Comparison of ENCODE assay signal across 8 mouse cellular contexts in genomic region chr8:126839712-126840355, GRCm38 (mm10).
DNase-seq lines count a peak whose midpoint lies in the region; ATAC-seq and TF ChIP-seq lines count a peak whose summit lies in the region.

No protein-coding gene starts in this region.

- no peaks in the 10 kb centered on the region for H3K9me3 ChIP-seq in CH12.LX (replicated peaks; ENCODE audit: low read length)
- no peaks in the 10 kb centered on the region for H3K9me3 ChIP-seq in forebrain, embryonic 13.5 days (replicated peaks)
- no peaks in the 10 kb centered on the region for H3K9me3 ChIP-seq in heart, postnatal 0 days (replicated peaks; ENCODE audit: control insufficient read depth, low read length)
- no peaks in the 10 kb centered on the region for H3K9me3 ChIP-seq in liver, embryonic 13.5 days (replicated peaks)

- TF ChIP-seq CTCF in CH12.LX (conservative IDR thresholded peaks at IDR 0.05 in 1 of 2, IDR thresholded peaks at IDR 0.05 in 1 of 2; ENCODE audit: low read depth in 2 of 2, low read length in 2 of 2): peak in 1 of 2 experiments; percentile 28; a peak in 2 of 4 replicates
- TF ChIP-seq CTCF in heart, postnatal 0 days (IDR thresholded peaks at IDR 0.05; ENCODE audit: low read depth): peak; percentile 79

- peak overlapping the region; percentile 35 for H3K4me2 ChIP-seq in CH12.LX (ENCODE audit: insufficient read depth, low read depth, poor library complexity, severe bottlenecking)
- H3K4me2 ChIP-seq in forebrain, embryonic 13.5 days: peak overlapping the region; percentile 36
- peak overlapping the region; percentile 32; the same call in 1 of the 2 replicates for H3K4me2 ChIP-seq in heart, postnatal 0 days (ENCODE audit: low read depth, low read length)
- H3K4me2 ChIP-seq in liver, embryonic 13.5 days: peak overlapping the region; percentile 28; the same call in 1 of the 2 replicates

- no peak overlapping the region; the same call in 1 of the 2 replicates for H3K9ac ChIP-seq in CH12.LX (ENCODE audit: insufficient read depth, low read depth)
- H3K9ac ChIP-seq in forebrain, embryonic 13.5 days: peak overlapping the region; percentile 35; the same call in 1 of the 2 replicates
- no peak overlapping the region for H3K9ac ChIP-seq in heart, postnatal 0 days (replicated peaks; ENCODE audit: low read depth, low read length)
- no peak overlapping the region for H3K9ac ChIP-seq in liver, embryonic 13.5 days

- peak overlapping the region in 1 of 3 experiments; percentile 5 for H3K4me3 ChIP-seq in CH12.LX (replicated peaks in 1 of 3; ENCODE audit: low read depth in 2 of 3, low read length in 2 of 3, poor library complexity in 1 of 3)
- H3K4me3 ChIP-seq in brown adipose tissue, adult 24 weeks (ENCODE audit: insufficient read depth, low read depth, low read length): no peak overlapping the region
- H3K4me3 ChIP-seq in forebrain, embryonic 13.5 days: no peak overlapping the region
- H3K4me3 ChIP-seq in heart, postnatal 0 days (ENCODE audit: low read depth, low read length): no peak overlapping the region
- H3K4me3 ChIP-seq in liver, embryonic 13.5 days (replicated peaks): no peak overlapping the region

- no peak for TF ChIP-seq EP300 in CH12.LX (IDR thresholded peaks at IDR 0.05; ENCODE audit: low read length)
- TF ChIP-seq EP300 in heart, postnatal 0 days (IDR thresholded peaks at IDR 0.05; ENCODE audit: low read depth): peak; percentile 83

- in situ Hi-C loops in CH12.LX (cut with MboI; ENCODE audit: low pct_ligation_motif_present, low pct_unique_long_range_greater_than_20kb, low sequenced_read_pairs): no loop called here

- H3K79me2 ChIP-seq in CH12.LX (replicated peaks; ENCODE audit: control insufficient read depth, extremely low read depth, insufficient read depth, poor library complexity, severe bottlenecking): no peaks in the 10 kb centered on the region

- H3K27ac ChIP-seq in CH12.LX (ENCODE audit: insufficient read depth, low read depth): peak overlapping the region; percentile 69
- peak overlapping the region; percentile 71 for H3K27ac ChIP-seq in brown adipose tissue, adult 24 weeks (replicated peaks; ENCODE audit: low read depth, low read length)
- peak overlapping the region; percentile 84 for H3K27ac ChIP-seq in forebrain, embryonic 13.5 days
- H3K27ac ChIP-seq in heart, postnatal 0 days (ENCODE audit: low read depth): peak overlapping the region; percentile 92
- peak overlapping the region; percentile 73 for H3K27ac ChIP-seq in liver, embryonic 13.5 days

- TF ChIP-seq POLR2A in CH12.LX (IDR thresholded peaks at IDR 0.05; ENCODE audit: low read depth, low read length): no peak

- no peak for DNase-seq in CH12.LX (ENCODE audit: extremely low read depth)
- peak; percentile 97 for DNase-seq in heart, postnatal 0 days (ENCODE audit: low spot score)
- DNase-seq in kidney, postnatal 25 days: peak; percentile 80 to 93
- DNase-seq in liver, embryonic 13.5 days: no peak
- peak; percentile 66 for DNase-seq in neural tube, embryonic 10.5 days (ENCODE audit: extremely low spot score, low spot score)
- peak; percentile 49 for DNase-seq in thymus, postnatal 4 days

- no peaks in the 10 kb centered on the region for H3K27me3 ChIP-seq in CH12.LX (replicated peaks)
- no peaks in the 10 kb centered on the region for H3K27me3 ChIP-seq in forebrain, embryonic 13.5 days
- no peaks in the 10 kb centered on the region for H3K27me3 ChIP-seq in heart, postnatal 0 days (ENCODE audit: control insufficient read depth, insufficient read depth, low read length)
- no peaks in the 10 kb centered on the region for H3K27me3 ChIP-seq in liver, embryonic 13.5 days

- 14% methylated on average over 5 of the region's 5 CpGs for WGBS in forebrain, embryonic 13.5 days
- 16% methylated on average over 5 of the region's 5 CpGs for WGBS in heart, postnatal 0 days
- 24% methylated on average over 5 of the region's 5 CpGs for WGBS in liver, embryonic 13.5 days (ENCODE audit: insufficient replicate concordance)

- ATAC-seq in forebrain, embryonic 13.5 days: peak; percentile 90
- ATAC-seq in heart, postnatal 0 days (ENCODE audit: insufficient read depth, low read depth): peak; percentile 91
- ATAC-seq in liver, embryonic 13.5 days (ENCODE audit: low read depth): peak; percentile 35

- H3K36me3 ChIP-seq in CH12.LX (replicated peaks in 1 of 2; ENCODE audit: control insufficient read depth in 1 of 2, insufficient read depth in 1 of 2, low read length in 1 of 2): peaks cover 0 to 32% of the 10 kb centered on the region in 2 experiments
- H3K36me3 ChIP-seq in forebrain, embryonic 13.5 days (ENCODE audit: poor library complexity, severe bottlenecking): no peaks in the 10 kb centered on the region
- H3K36me3 ChIP-seq in heart, postnatal 0 days (replicated peaks; ENCODE audit: control insufficient read depth, insufficient read depth, low read length): no peaks in the 10 kb centered on the region
- no peaks in the 10 kb centered on the region for H3K36me3 ChIP-seq in liver, embryonic 13.5 days

- dilution Hi-C loops in CH12.LX (cut with MboI; ENCODE audit: extremely low pct_ligation_motif_present, extremely low pct_unique_long_range_greater_than_20kb, low sequenced_read_pairs): no loop called here

- H3K4me1 ChIP-seq in CH12.LX (ENCODE audit: control insufficient read depth in 1 of 2, insufficient read depth in 2 of 2): peaks cover 38 to 93% of the 10 kb centered on the region in 2 experiments
- peaks cover 18% of the 10 kb centered on the region for H3K4me1 ChIP-seq in brown adipose tissue, adult 24 weeks (ENCODE audit: control insufficient read depth, insufficient read depth, insufficient read length, low read length)
- peaks cover 24% of the 10 kb centered on the region for H3K4me1 ChIP-seq in forebrain, embryonic 13.5 days
- H3K4me1 ChIP-seq in heart, postnatal 0 days (ENCODE audit: control insufficient read depth, insufficient read depth): peaks cover 38% of the 10 kb centered on the region
- H3K4me1 ChIP-seq in liver, embryonic 13.5 days (replicated peaks): peaks cover 44% of the 10 kb centered on the region

- TF ChIP-seq RAD21 in CH12.LX (IDR thresholded peaks at IDR 0.05; ENCODE audit: low read depth, low read length): peak; percentile 39

TF ChIP-seq in CH12.LX, 34 proteins besides CTCF, POLR2A, EP300 and RAD21:
- 0 out of 2 replicates have a peak, but pooled peaks have one; percentile 41 for TF ChIP-seq RCOR1 (conservative IDR thresholded peaks at IDR 0.05; ENCODE audit: low read depth, low read length)
- TF ChIP-seq MEF2A (IDR thresholded peaks at IDR 0.05; ENCODE audit: borderline replicate concordance, low read depth, low read length): peak; percentile 82; the same call in 1 of the 2 replicates
- TF ChIP-seq GABPA (IDR thresholded peaks at IDR 0.05; ENCODE audit: insufficient replicate concordance, low read depth, low read length): no peak
- TF ChIP-seq TBP (conservative IDR thresholded peaks at IDR 0.05; ENCODE audit: low read depth, low read length): no peak
- TF ChIP-seq BHLHE40 (IDR thresholded peaks at IDR 0.05; ENCODE audit: low read depth, low read length): peak; percentile 45
- TF ChIP-seq ETS1 (conservative IDR thresholded peaks at IDR 0.05; ENCODE audit: low read depth, low read length): peak; percentile 9; the same call in 1 of the 2 replicates
- TF ChIP-seq SMC3 (IDR thresholded peaks at IDR 0.05; ENCODE audit: low read depth, low read length): peak; percentile 34
- peak; percentile 81 for TF ChIP-seq NRF1 (IDR thresholded peaks at IDR 0.05; ENCODE audit: low read depth, low read length)

Comparison
In these comparisons a context has a peak if more than half of its experiments do, and no peak if none do; other contexts are left out.
1. DNase-seq: peak in heart, postnatal 0 days (single experiment), kidney, postnatal 25 days (2 of 2), neural tube, embryonic 10.5 days (single experiment) and thymus, postnatal 4 days (single experiment); none in CH12.LX (single experiment) and liver, embryonic 13.5 days (single experiment).
2. ATAC-seq: peak in every context shown above with its lines; median percentile 91 in heart, postnatal 0 days; 90 in forebrain, embryonic 13.5 days; 35 in liver, embryonic 13.5 days.
3. Peak in every context shown above with its lines, with median percentiles within 50 percentile points of each other: H3K27ac ChIP-seq and H3K4me2 ChIP-seq.